Mouse (Mus musculus): ENCODE results near the gene Gm45837. TPM values are rescaled to one million over a fixed set of nuclear protein-coding genes. Genes with fewer than 3 reads are reported as not detected.

Gene Gm45837
- polyA plus RNA-seq, 1 experiment: 0.55 TPM

GRCm38 (mm10) chr7:101393015-101393414 is 17.7 kb upstream of the Gm45837 start:
- TF ChIP-seq SRF (IDR thresholded peaks at IDR 0.05; ENCODE audit: control insufficient read depth, insufficient read length, low read depth) (no peak), TCF3 (IDR thresholded peaks at IDR 0.05; ENCODE audit: insufficient read length, low read depth) (no peak), USF1 (IDR thresholded peaks at IDR 0.05; ENCODE audit: low read depth) (no peak), CEBPB (IDR thresholded peaks at IDR 0.05; ENCODE audit: insufficient read depth, poor library complexity, severe bottlenecking) (no peak), REST (IDR thresholded peaks at IDR 0.05; ENCODE audit: insufficient read depth, insufficient read length) (no peak), MYOG (IDR thresholded peaks at IDR 0.05; ENCODE audit: control insufficient read depth in 1 of 3, insufficient read depth in 1 of 3, insufficient read length in 2 of 3, low read depth in 2 of 3) (no peak), MAX (IDR thresholded peaks at IDR 0.05; ENCODE audit: low read depth) (no peak), E2F4 (IDR thresholded peaks at IDR 0.05; ENCODE audit: insufficient read depth) (no peak), MYOD1 (IDR thresholded peaks at IDR 0.05; ENCODE audit: control insufficient read depth in 1 of 3, insufficient read length in 2 of 3, low read depth in 2 of 3) (no peak)
- no peaks in the 10 kb centered on the region for H3K36me3 ChIP-seq (ENCODE audit: control insufficient read depth, insufficient read depth)
- peak overlapping the region; percentile 64 for H3K4me2 ChIP-seq (ENCODE audit: low read depth)
- no peak overlapping the region for H3ac ChIP-seq (ENCODE audit: control insufficient read depth, insufficient read length)
- H3K79me2 ChIP-seq (ENCODE audit: control insufficient read depth, insufficient read depth): no peaks in the 10 kb centered on the region
- H3K4me3 ChIP-seq: no peak overlapping the region
- no peaks in the 10 kb centered on the region for H3K27me3 ChIP-seq (ENCODE audit: control insufficient read depth, insufficient read depth, insufficient read length)

GRCm38 (mm10) chr7:101393694-101394504 is 16.8 kb upstream of the Gm45837 start:
- Histone ChIP-seq H3K36me3 (ENCODE audit: control insufficient read depth, insufficient read depth) (peaks cover 5% of the 10 kb centered on the region), H3K79me2 (ENCODE audit: control insufficient read depth, insufficient read depth) (no peaks in the 10 kb centered on the region), H3ac (ENCODE audit: control insufficient read depth, insufficient read length) (no peak overlapping the region), H3K4me3 (no peak overlapping the region), H3K4me2 (ENCODE audit: low read depth) (peak overlapping the region; percentile 64), H3K27me3 (ENCODE audit: control insufficient read depth, insufficient read depth, insufficient read length) (no peaks in the 10 kb centered on the region)
- no peak for TF ChIP-seq TCF3 (IDR thresholded peaks at IDR 0.05; ENCODE audit: insufficient read length, low read depth)
- peak; percentile 45 for TF ChIP-seq POLR2A (IDR thresholded peaks at IDR 0.05; ENCODE audit: insufficient read length, low read depth)

GRCm38 (mm10) chr7:101394569-101394968 is 16.1 kb upstream of the Gm45837 start:
- Histone ChIP-seq H3K4me3 (no peak overlapping the region), H3K27me3 (ENCODE audit: control insufficient read depth, insufficient read depth, insufficient read length) (no peaks in the 10 kb centered on the region), H3K79me2 (ENCODE audit: control insufficient read depth, insufficient read depth) (no peaks in the 10 kb centered on the region), H3K4me2 (ENCODE audit: low read depth) (peak overlapping the region; percentile 56), H3K36me3 (ENCODE audit: control insufficient read depth, insufficient read depth) (peaks cover 5% of the 10 kb centered on the region), H3ac (ENCODE audit: control insufficient read depth, insufficient read length) (no peak overlapping the region)
- TF ChIP-seq POLR2AphosphoS2 (IDR thresholded peaks at IDR 0.05; ENCODE audit: insufficient read length, low read depth) (no peak), MAX (IDR thresholded peaks at IDR 0.05; ENCODE audit: low read depth) (no peak), TCF3 (IDR thresholded peaks at IDR 0.05; ENCODE audit: insufficient read length, low read depth) (no peak), MYOD1 (IDR thresholded peaks at IDR 0.05; ENCODE audit: control insufficient read depth in 1 of 3, insufficient read length in 2 of 3, low read depth in 2 of 3) (no peak), E2F4 (IDR thresholded peaks at IDR 0.05; ENCODE audit: insufficient read depth) (no peak), POLR2A (IDR thresholded peaks at IDR 0.05; ENCODE audit: insufficient read length, low read depth) (no peak), REST (IDR thresholded peaks at IDR 0.05; ENCODE audit: insufficient read depth, insufficient read length) (no peak)

- TF ChIP-seq REST (IDR thresholded peaks at IDR 0.05; ENCODE audit: insufficient read depth, insufficient read length): no peak
- no peak for TF ChIP-seq TCF3 (IDR thresholded peaks at IDR 0.05; ENCODE audit: insufficient read length, low read depth)
- TF ChIP-seq TCF12 (IDR thresholded peaks at IDR 0.05; ENCODE audit: insufficient read depth, poor library complexity, severe bottlenecking): no peak
- no peak for TF ChIP-seq E2F4 (IDR thresholded peaks at IDR 0.05; ENCODE audit: insufficient read depth)
- TF ChIP-seq MYOD1 (IDR thresholded peaks at IDR 0.05; ENCODE audit: control insufficient read depth in 1 of 3, insufficient read length in 2 of 3, low read depth in 2 of 3): no peak
- no peak for TF ChIP-seq SRF (IDR thresholded peaks at IDR 0.05; ENCODE audit: control insufficient read depth, insufficient read length, low read depth)
- no peak for TF ChIP-seq MAX (IDR thresholded peaks at IDR 0.05; ENCODE audit: low read depth)
- no peak for TF ChIP-seq CEBPB (IDR thresholded peaks at IDR 0.05; ENCODE audit: insufficient read depth, poor library complexity, severe bottlenecking)
- TF ChIP-seq USF1 (IDR thresholded peaks at IDR 0.05; ENCODE audit: low read depth): no peak
- TF ChIP-seq MYOG (IDR thresholded peaks at IDR 0.05; ENCODE audit: control insufficient read depth in 1 of 3, insufficient read depth in 1 of 3, insufficient read length in 2 of 3, low read depth in 2 of 3): no peak
- TF ChIP-seq POLR2A (IDR thresholded peaks at IDR 0.05; ENCODE audit: insufficient read length, low read depth): no peak
- TF ChIP-seq POLR2AphosphoS2 (IDR thresholded peaks at IDR 0.05; ENCODE audit: insufficient read length, low read depth): no peak
- peaks cover 5% of the 10 kb centered on the region for H3K36me3 ChIP-seq (ENCODE audit: control insufficient read depth, insufficient read depth)
- no peak overlapping the region for H3K4me3 ChIP-seq
- peak overlapping the region; percentile 56 for H3K4me2 ChIP-seq (ENCODE audit: low read depth)
- no peak overlapping the region for H3ac ChIP-seq (ENCODE audit: control insufficient read depth, insufficient read length)
- no peaks in the 10 kb centered on the region for H3K79me2 ChIP-seq (ENCODE audit: control insufficient read depth, insufficient read depth)
- no peaks in the 10 kb centered on the region for H3K27me3 ChIP-seq (ENCODE audit: control insufficient read depth, insufficient read depth, insufficient read length)
Measured at GRCm38 (mm10) chr7:101395471-101395870, 15.2 kb upstream of the Gm45837 start.

GRCm38 (mm10) chr7:101397175-101397574 is 13.5 kb upstream of the Gm45837 start:
- peaks cover 5% of the 10 kb centered on the region for H3K36me3 ChIP-seq (ENCODE audit: control insufficient read depth, insufficient read depth)
- no peaks in the 10 kb centered on the region for H3K27me3 ChIP-seq (ENCODE audit: control insufficient read depth, insufficient read depth, insufficient read length)
- no peaks in the 10 kb centered on the region for H3K79me2 ChIP-seq (ENCODE audit: control insufficient read depth, insufficient read depth)
- H3ac ChIP-seq (ENCODE audit: control insufficient read depth, insufficient read length): no peak overlapping the region
- no peak for TF ChIP-seq E2F4 (IDR thresholded peaks at IDR 0.05; ENCODE audit: insufficient read depth)
- no peak for TF ChIP-seq POLR2AphosphoS2 (IDR thresholded peaks at IDR 0.05; ENCODE audit: insufficient read length, low read depth)
- no peak for TF ChIP-seq TCF12 (IDR thresholded peaks at IDR 0.05; ENCODE audit: insufficient read depth, poor library complexity, severe bottlenecking)
- no peak for TF ChIP-seq POLR2A (IDR thresholded peaks at IDR 0.05; ENCODE audit: insufficient read length, low read depth)
- TF ChIP-seq CEBPB (IDR thresholded peaks at IDR 0.05; ENCODE audit: insufficient read depth, poor library complexity, severe bottlenecking): no peak
- H3K4me3 ChIP-seq: no peak overlapping the region
- no peak overlapping the region for H3K4me2 ChIP-seq (ENCODE audit: low read depth)
